Mouse (Mus musculus) megakaryocyte, embryonic 14.5 days (primary cell): ENCODE results near the gene Sertad3.

Source experiments
- FLI1 ChIP-seq: IDR thresholded peaks from 2 replicates; pipeline ENCODE4 v1.6.1; 2012; ENCODE audit warnings: low read length, inconsistent platforms, mixed read lengths
- GATA1 ChIP-seq: IDR thresholded peaks from 3 replicates; pipeline ENCODE4 v1.6.1; 2012; ENCODE audit warnings: mixed read lengths, low read length, inconsistent platforms, borderline replicate concordance

GRCm38 (mm10) chr7:27506765-27507370 lies 33.3 kb downstream of the Sertad3 start:
- no peak for TF ChIP-seq GATA1
- TF ChIP-seq FLI1, result no peak
